Mouse (Mus musculus): Measurements from ENCODE around the gene Pdcd7. TPM values are rescaled to one million over a fixed set of nuclear protein-coding genes. Genes with fewer than 3 reads are reported as not detected.

Pdcd7 gene
- polyA plus RNA-seq (2014; fragmentation: Illumina TruSeq; extraction: RNeasy Lipid Tissue Mini Kit (QIAGEN cat#74804); ENCODE audit: low read depth, low replicate concordance): 4.7 TPM

GRCm38 (mm10) chr9:65345854-65346475, at the start of gene Pdcd7:
Gene Pdcd7 (plus strand): TSS chr9:65346104.

GRCm38 (mm10) chr9:65360641-65361448, 14.9 kb downstream of the Pdcd7 start, which contains the start of gene Ubap1l:
Gene Ubap1l (plus strand): TSS chr9:65361041.

DNA sequence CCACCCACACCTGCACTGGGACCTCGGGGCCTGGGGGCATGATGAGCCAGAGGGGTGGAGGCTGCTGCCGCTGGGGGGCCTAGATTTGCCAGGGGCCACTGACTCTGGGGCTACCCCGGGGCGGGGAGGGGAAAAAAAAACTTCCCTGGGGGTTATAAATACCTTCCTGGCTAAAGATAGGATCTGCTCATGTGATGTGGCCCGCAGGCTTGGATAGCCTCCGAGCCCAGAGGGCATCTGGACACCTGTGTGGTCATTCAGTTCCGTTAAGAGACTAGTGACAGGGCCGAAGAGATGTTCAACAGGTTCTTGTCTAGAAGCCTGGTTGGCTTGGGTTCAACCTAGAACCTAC, 45.7 kb downstream of the Pdcd7 start, which contains the start of gene Kbtbd13:
TSS of gene Kbtbd13 (minus strand) at position 40 of the 352 bp plus-strand sequence.

GRCm38 (mm10) chr9:65398279-65398678, 52.4 kb downstream of the Pdcd7 start, which contains the start of gene Rasl12:
Gene Rasl12 (plus strand): TSS chr9:65398506.

Other genes with a start within 250 kb of the Pdcd7 start
- gene Igdcc4, start 244.6 kb upstream of the Pdcd7 start, polyA plus RNA-seq (2014; fragmentation: Illumina TruSeq; extraction: RNeasy Lipid Tissue Mini Kit (QIAGEN cat#74804); ENCODE audit: low read depth, low replicate concordance): 0.13 TPM
- not detected for gene Igdcc3, start 204.9 kb upstream of the Pdcd7 start, polyA plus RNA-seq (2014; fragmentation: Illumina TruSeq; extraction: RNeasy Lipid Tissue Mini Kit (QIAGEN cat#74804); ENCODE audit: low read depth, low replicate concordance)
- 10.5 TPM for gene Parp16, start 150.8 kb upstream of the Pdcd7 start, polyA plus RNA-seq (2014; fragmentation: Illumina TruSeq; extraction: RNeasy Lipid Tissue Mini Kit (QIAGEN cat#74804); ENCODE audit: low read depth, low replicate concordance)
- gene Cilp, start 80.9 kb upstream of the Pdcd7 start, polyA plus RNA-seq (2014; fragmentation: Illumina TruSeq; extraction: RNeasy Lipid Tissue Mini Kit (QIAGEN cat#74804); ENCODE audit: low read depth, low replicate concordance): 0.21 TPM
- 578 TPM for gene Clpx, start 51.8 kb upstream of the Pdcd7 start, polyA plus RNA-seq (2014; fragmentation: Illumina TruSeq; extraction: RNeasy Lipid Tissue Mini Kit (QIAGEN cat#74804); ENCODE audit: low read depth, low replicate concordance)
- not detected for gene Ubap1l, start 14.9 kb downstream of the Pdcd7 start, polyA plus RNA-seq (2014; fragmentation: Illumina TruSeq; extraction: RNeasy Lipid Tissue Mini Kit (QIAGEN cat#74804); ENCODE audit: low read depth, low replicate concordance)
- gene Kbtbd13, start 45.5 kb downstream of the Pdcd7 start, polyA plus RNA-seq (2014; fragmentation: Illumina TruSeq; extraction: RNeasy Lipid Tissue Mini Kit (QIAGEN cat#74804); ENCODE audit: low read depth, low replicate concordance): 0.16 TPM
- not detected for gene Rasl12, start 52.4 kb downstream of the Pdcd7 start, polyA plus RNA-seq (2014; fragmentation: Illumina TruSeq; extraction: RNeasy Lipid Tissue Mini Kit (QIAGEN cat#74804); ENCODE audit: low read depth, low replicate concordance)
- 6.3 TPM for gene Slc51b, start 76.9 kb downstream of the Pdcd7 start, polyA plus RNA-seq (2014; fragmentation: Illumina TruSeq; extraction: RNeasy Lipid Tissue Mini Kit (QIAGEN cat#74804); ENCODE audit: low read depth, low replicate concordance)
- gene Mtfmt, start 89.7 kb downstream of the Pdcd7 start, polyA plus RNA-seq (2014; fragmentation: Illumina TruSeq; extraction: RNeasy Lipid Tissue Mini Kit (QIAGEN cat#74804); ENCODE audit: low read depth, low replicate concordance): 10.0 TPM
- 57.9 TPM for gene Spg21, start 114.8 kb downstream of the Pdcd7 start, polyA plus RNA-seq (2014; fragmentation: Illumina TruSeq; extraction: RNeasy Lipid Tissue Mini Kit (QIAGEN cat#74804); ENCODE audit: low read depth, low replicate concordance)
- gene Ankdd1a, start 174.1 kb downstream of the Pdcd7 start, polyA plus RNA-seq (2014; fragmentation: Illumina TruSeq; extraction: RNeasy Lipid Tissue Mini Kit (QIAGEN cat#74804); ENCODE audit: low read depth, low replicate concordance): not detected
- 1.1 TPM for gene Plekho2, start 233.9 kb downstream of the Pdcd7 start, polyA plus RNA-seq (2014; fragmentation: Illumina TruSeq; extraction: RNeasy Lipid Tissue Mini Kit (QIAGEN cat#74804); ENCODE audit: low read depth, low replicate concordance)
- not detected for gene Pif1, start 241.1 kb downstream of the Pdcd7 start, polyA plus RNA-seq (2014; fragmentation: Illumina TruSeq; extraction: RNeasy Lipid Tissue Mini Kit (QIAGEN cat#74804); ENCODE audit: low read depth, low replicate concordance)

Data from liver, adult 10 weeks (tissue).